Mouse (Mus musculus): ENCODE measurements at regions not wholly inside any gene's neighbourhood (a gene's known extent, or its start where the extent isn't known, plus 50 kb on each side); places are given as distances from the start of the nearest gene placed in this dataset.

DNA sequence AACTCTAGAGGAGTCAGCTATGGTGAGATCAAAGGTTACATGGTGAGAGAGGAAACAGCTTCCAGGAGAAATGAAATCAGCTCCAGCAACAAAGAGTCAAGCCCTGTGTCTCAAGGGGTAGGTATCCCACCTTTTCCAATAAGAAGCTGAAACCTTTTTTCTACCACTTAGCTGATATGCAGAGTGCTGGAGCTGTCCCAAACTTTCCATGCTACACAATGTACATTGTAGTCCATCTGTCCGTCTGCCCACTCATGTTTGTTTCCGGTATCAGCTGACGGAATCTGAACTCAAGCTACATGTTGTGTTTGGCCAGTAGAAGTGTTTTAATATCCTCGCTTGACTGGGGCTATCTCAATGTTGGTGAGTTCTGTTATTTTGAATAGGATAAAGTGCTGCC lies 83.6 kb upstream of the Ngf start:
- no peak for TF ChIP-seq CTCF (IDR thresholded peaks at IDR 0.05; ENCODE audit: low read depth)
- DNase-seq (ENCODE audit: low spot score) (no peak), ATAC-seq (replicated peaks; ENCODE audit: low FRiP score, low read depth) (no peak)
- no peaks in the 10 kb centered on the region for H3K4me1 ChIP-seq (replicated peaks; ENCODE audit: insufficient read depth, low read length)
- H3K4me3 ChIP-seq (replicated peaks; ENCODE audit: low read depth, low read length) = no peak overlapping the region
- no peaks in the 10 kb centered on the region for H3K9me3 ChIP-seq (replicated peaks; ENCODE audit: low read length)
- H3K36me3 ChIP-seq (ENCODE audit: insufficient read depth, low read length) = no peaks in the 10 kb centered on the region
- WGBS = 75% methylated on average over 4 of the region's 4 CpGs
- H3K4me2 ChIP-seq (ENCODE audit: low read length) = no peak overlapping the region
- H3K27me3 ChIP-seq (ENCODE audit: insufficient read depth, low read length) = no peaks in the 10 kb centered on the region
- no peak overlapping the region for H3K27ac ChIP-seq
- no peak overlapping the region for H3K9ac ChIP-seq (ENCODE audit: low read depth, low read length)

DNA sequence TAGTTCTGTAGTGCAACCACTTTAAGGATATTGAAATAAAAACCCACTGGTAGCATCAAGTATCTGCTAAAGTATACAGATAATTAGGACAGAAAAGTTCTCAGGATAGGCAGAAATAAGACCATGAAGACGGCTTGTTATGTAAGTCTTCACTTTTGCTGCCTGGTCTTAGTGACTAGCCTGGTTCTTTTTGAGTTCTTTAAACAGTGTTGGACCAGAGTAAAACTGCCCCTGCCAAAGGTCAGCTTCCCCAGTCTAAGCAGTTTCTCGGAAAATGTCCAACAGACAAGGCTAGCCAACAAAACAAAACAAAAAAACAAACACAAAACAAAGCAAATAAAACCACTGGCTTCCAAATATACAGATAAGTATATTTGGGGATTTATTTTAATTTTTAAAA lies 85.1 kb upstream of the Ngf start:
- no peak overlapping the region for H3K4me2 ChIP-seq (ENCODE audit: low read length)
- H3K9ac ChIP-seq (ENCODE audit: low read depth, low read length) = no peak overlapping the region
- H3K4me3 ChIP-seq (replicated peaks; ENCODE audit: low read depth, low read length) = no peak overlapping the region
- TF ChIP-seq CTCF (IDR thresholded peaks at IDR 0.05; ENCODE audit: low read depth) = no peak
- WGBS = 54% methylated on average over 2 of the region's 2 CpGs
- no peaks in the 10 kb centered on the region for H3K27me3 ChIP-seq (ENCODE audit: insufficient read depth, low read length)
- H3K9me3 ChIP-seq (replicated peaks; ENCODE audit: low read length) = no peaks in the 10 kb centered on the region
- H3K36me3 ChIP-seq (ENCODE audit: insufficient read depth, low read length) = no peaks in the 10 kb centered on the region
- ATAC-seq (replicated peaks; ENCODE audit: low FRiP score, low read depth) (no peak), DNase-seq (ENCODE audit: low spot score) (no peak)
- H3K27ac ChIP-seq = no peak overlapping the region
- no peaks in the 10 kb centered on the region for H3K4me1 ChIP-seq (replicated peaks; ENCODE audit: insufficient read depth, low read length)

DNA sequence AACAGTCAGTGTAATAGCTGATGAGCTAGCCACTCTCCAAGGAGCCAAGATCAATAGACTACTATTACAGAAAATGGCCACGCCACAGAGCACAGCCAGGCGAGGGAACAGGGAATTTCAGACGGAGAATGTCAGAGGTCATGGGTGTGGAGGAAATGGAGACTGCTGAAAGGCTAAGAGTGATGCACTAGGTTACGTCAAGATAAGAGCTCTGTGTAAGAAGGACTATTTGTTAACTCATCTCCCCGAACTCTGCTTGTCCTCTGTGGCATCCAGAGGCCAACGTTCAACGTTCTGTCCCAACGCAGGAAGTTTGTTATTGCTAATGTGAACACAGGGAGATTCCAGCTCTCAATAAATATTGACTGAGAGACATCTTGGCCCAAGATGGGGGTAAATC lies 86.0 kb upstream of the Ngf start:
- no peak for ATAC-seq (replicated peaks; ENCODE audit: low FRiP score, low read depth)
- DNase-seq (ENCODE audit: low spot score) = peak; percentile 33
- Histone ChIP-seq H3K9ac (ENCODE audit: low read depth, low read length) (no peak overlapping the region), H3K4me3 (replicated peaks; ENCODE audit: low read depth, low read length) (no peak overlapping the region), H3K9me3 (replicated peaks; ENCODE audit: low read length) (no peaks in the 10 kb centered on the region), H3K36me3 (ENCODE audit: insufficient read depth, low read length) (no peaks in the 10 kb centered on the region), H3K27ac (no peak overlapping the region), H3K27me3 (ENCODE audit: insufficient read depth, low read length) (no peaks in the 10 kb centered on the region), H3K4me2 (ENCODE audit: low read length) (no peak overlapping the region), H3K4me1 (replicated peaks; ENCODE audit: insufficient read depth, low read length) (no peaks in the 10 kb centered on the region)
- WGBS = 51% methylated on average over 8 of the region's 8 CpGs
- no peak for TF ChIP-seq CTCF (IDR thresholded peaks at IDR 0.05; ENCODE audit: low read depth)

DNA sequence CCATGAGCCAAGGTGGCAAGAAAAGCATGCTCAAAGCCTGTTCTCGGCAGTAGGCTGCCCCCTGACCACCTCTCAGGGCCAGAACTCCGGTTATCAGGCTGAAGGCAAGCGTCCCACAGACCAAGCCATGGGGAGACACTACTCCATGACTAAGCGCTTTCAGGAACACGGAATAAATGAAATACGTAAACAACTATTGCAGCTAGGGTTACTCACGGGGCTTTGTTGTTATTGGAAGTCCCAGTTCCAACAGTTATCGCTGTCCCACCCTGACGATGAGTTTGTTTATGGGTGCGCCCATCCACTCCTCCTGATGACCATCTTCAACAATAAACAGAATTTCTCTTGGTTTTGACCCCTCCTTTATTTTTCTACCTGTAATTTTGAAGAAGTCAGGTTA lies 88.0 kb upstream of the Ngf start:
- Histone ChIP-seq H3K4me2 (ENCODE audit: low read length) (no peak overlapping the region), H3K4me3 (replicated peaks; ENCODE audit: low read depth, low read length) (no peak overlapping the region), H3K4me1 (replicated peaks; ENCODE audit: insufficient read depth, low read length) (no peaks in the 10 kb centered on the region), H3K9me3 (replicated peaks; ENCODE audit: low read length) (no peaks in the 10 kb centered on the region), H3K36me3 (ENCODE audit: insufficient read depth, low read length) (no peaks in the 10 kb centered on the region), H3K27me3 (ENCODE audit: insufficient read depth, low read length) (no peaks in the 10 kb centered on the region), H3K9ac (ENCODE audit: low read depth, low read length) (no peak overlapping the region), H3K27ac (no peak overlapping the region)
- DNase-seq (ENCODE audit: low spot score) (no peak), ATAC-seq (replicated peaks; ENCODE audit: low FRiP score, low read depth) (no peak)
- TF ChIP-seq CTCF (IDR thresholded peaks at IDR 0.05; ENCODE audit: low read depth) = no peak
- WGBS = 88% methylated on average over 10 of the region's 10 CpGs

DNA sequence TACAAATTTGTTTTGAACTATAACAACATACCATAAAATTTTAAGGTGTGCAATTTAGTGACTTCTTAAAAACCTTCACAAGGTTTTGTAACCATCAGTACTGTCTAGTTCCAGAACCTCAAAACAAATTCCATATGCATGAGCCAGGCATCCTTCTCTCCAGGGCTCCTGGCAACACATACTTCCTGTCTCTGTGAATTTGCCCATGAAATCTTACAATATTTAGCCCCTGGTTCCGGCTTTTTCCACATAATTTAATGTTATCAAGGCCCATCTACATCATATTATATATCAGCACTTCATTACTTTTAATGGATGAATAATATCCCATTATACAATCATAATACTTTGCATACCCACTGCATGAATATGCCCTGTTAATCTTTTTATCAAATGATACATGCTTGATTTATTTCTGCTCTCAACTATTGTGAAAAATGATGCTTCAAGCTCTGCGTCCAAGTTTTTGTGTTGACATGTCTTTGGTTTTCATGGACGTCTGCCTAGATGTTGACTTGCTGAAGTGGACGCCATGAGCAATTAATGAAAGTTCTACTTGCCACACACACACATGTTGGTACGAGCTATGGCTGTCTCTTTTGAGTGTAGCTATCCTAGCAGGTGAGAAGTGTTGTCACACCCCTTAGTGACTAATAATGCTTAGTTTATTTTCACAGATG lies 95.2 kb upstream of the Ngf start:
- TF ChIP-seq CTCF (IDR thresholded peaks at IDR 0.05; ENCODE audit: low read depth) = no peak
- H3K36me3 ChIP-seq (ENCODE audit: insufficient read depth, low read length) = no peaks in the 10 kb centered on the region
- WGBS = 75% methylated on average over 5 of the region's 5 CpGs
- ATAC-seq (replicated peaks; ENCODE audit: low FRiP score, low read depth) = no peak
- no peaks in the 10 kb centered on the region for H3K4me1 ChIP-seq (replicated peaks; ENCODE audit: insufficient read depth, low read length)
- H3K9me3 ChIP-seq (replicated peaks; ENCODE audit: low read length) = no peaks in the 10 kb centered on the region
- DNase-seq (ENCODE audit: low spot score) = no peak
- H3K9ac ChIP-seq (ENCODE audit: low read depth, low read length) = no peak overlapping the region
- H3K4me3 ChIP-seq (replicated peaks; ENCODE audit: low read depth, low read length) = no peak overlapping the region
- H3K27ac ChIP-seq = no peak overlapping the region
- no peaks in the 10 kb centered on the region for H3K27me3 ChIP-seq (ENCODE audit: insufficient read depth, low read length)
- H3K4me2 ChIP-seq (ENCODE audit: low read length) = no peak overlapping the region

DNA sequence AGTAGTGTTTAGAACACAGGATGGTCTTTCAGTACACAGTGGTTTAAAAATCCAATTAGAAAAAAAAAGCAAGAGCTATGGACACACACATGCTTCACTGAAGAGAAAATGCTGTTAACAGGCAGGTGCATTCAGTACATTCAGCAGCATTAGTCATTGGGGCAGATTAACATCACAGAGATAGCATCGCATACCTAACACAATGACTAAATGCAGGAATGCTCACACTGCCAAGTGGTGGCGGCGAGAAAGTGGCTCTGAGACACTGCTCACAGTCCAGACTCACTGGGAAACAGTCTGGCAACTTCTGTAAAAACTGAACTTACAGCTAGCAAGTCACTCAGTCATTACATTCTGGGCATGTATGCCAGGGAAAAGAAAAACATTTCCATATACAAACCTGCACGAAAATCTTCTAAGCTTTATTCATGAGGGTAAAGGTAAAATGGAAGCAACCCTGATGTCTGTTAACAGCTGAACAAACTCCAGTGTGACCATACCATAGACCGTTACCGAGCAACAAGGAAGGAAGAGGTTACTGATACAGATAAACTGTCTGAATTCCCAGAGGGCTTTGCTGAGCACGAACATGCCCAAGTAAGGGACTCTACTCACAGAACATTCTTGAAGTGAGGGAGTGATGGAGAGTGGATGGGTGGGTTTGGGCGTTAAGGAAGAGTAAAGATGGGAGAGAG lies 97.4 kb upstream of the Ngf start:
- 73% methylated on average over 8 of the region's 8 CpGs for WGBS
- no peak overlapping the region for H3K9ac ChIP-seq (ENCODE audit: low read depth, low read length)
- no peaks in the 10 kb centered on the region for H3K36me3 ChIP-seq (ENCODE audit: insufficient read depth, low read length)
- DNase-seq (ENCODE audit: low spot score) (no peak), ATAC-seq (replicated peaks; ENCODE audit: low FRiP score, low read depth) (no peak; the same call in 1 of the 2 replicates)
- no peak overlapping the region for H3K4me2 ChIP-seq (ENCODE audit: low read length)
- H3K27ac ChIP-seq = no peak overlapping the region
- H3K27me3 ChIP-seq (ENCODE audit: insufficient read depth, low read length) = no peaks in the 10 kb centered on the region
- H3K4me3 ChIP-seq (replicated peaks; ENCODE audit: low read depth, low read length) = no peak overlapping the region
- TF ChIP-seq CTCF (IDR thresholded peaks at IDR 0.05; ENCODE audit: low read depth) = no peak
- no peaks in the 10 kb centered on the region for H3K4me1 ChIP-seq (replicated peaks; ENCODE audit: insufficient read depth, low read length)
- H3K9me3 ChIP-seq (replicated peaks; ENCODE audit: low read length) = no peaks in the 10 kb centered on the region
